Mouse (Mus musculus) midbrain, embryonic 11.5 days (tissue): ENCODE data around the gene Qpctl. TPM values are rescaled to one million over a fixed set of nuclear protein-coding genes. Genes with fewer than 3 reads are reported as not detected.

Experiments
- ATAC-seq: fragments of 200-750 bp; cut with Nextera tagmentation; 2 replicates; pipeline ENCODE4 v1.8.0; 2017; ENCODE audit warnings: moderate TSS enrichment, moderate library complexity; ENCODE audit not compliant: low FRiP score
- DNase-seq: peaks from one replicate; pipeline ENCODE4 v3.0.0; 2015; ENCODE audit warnings: low spot score; ENCODE audit errors: missing footprints
- H3K27ac ChIP-seq: fragments of 300-500 bp; sonication (generic); 2 replicates; pipeline ENCODE4 v1.5.1; 2014; ENCODE audit warnings: low read depth, low read length
- H3K27me3 ChIP-seq: fragments of 300-500 bp; sonication (generic); 2 replicates; pipeline ENCODE4 v1.6.1; 2014; ENCODE audit warnings: mild to moderate bottlenecking, low read length, moderate library complexity, mixed read lengths; ENCODE audit not compliant: control insufficient read depth, insufficient read depth
- H3K36me3 ChIP-seq: fragments of 300-500 bp; sonication (generic); 2 replicates; pipeline ENCODE4 v1.6.1; 2014; ENCODE audit warnings: mild to moderate bottlenecking, low read length, moderate library complexity, mixed read lengths; ENCODE audit not compliant: control insufficient read depth, insufficient read depth
- H3K4me1 ChIP-seq: fragments of 300-500 bp; sonication (generic); 2 replicates; pipeline ENCODE4 v1.6.1; 2014; ENCODE audit warnings: low read length; ENCODE audit not compliant: control insufficient read depth, insufficient read depth
- H3K4me2 ChIP-seq: fragments of 300-500 bp; sonication (generic); 2 replicates; pipeline ENCODE4 v1.6.1; 2014; ENCODE audit warnings: mild to moderate bottlenecking, moderate library complexity
- H3K4me3 ChIP-seq: fragments of 300-500 bp; sonication (generic); 2 replicates; pipeline ENCODE4 v1.5.1; 2014; ENCODE audit warnings: low read depth, low read length
- H3K9ac ChIP-seq: fragments of 300-500 bp; sonication (generic); 2 replicates; pipeline ENCODE4 v1.6.1; 2014; ENCODE audit warnings: low read length
- H3K9me3 ChIP-seq: fragments of 300-500 bp; sonication (generic); 2 replicates; pipeline ENCODE4 v1.6.1; 2016; ENCODE audit warnings: low read length; ENCODE audit not compliant: control insufficient read depth
- WGBS: fragments of 180-500 bp; shearing (Covaris S2); extraction: QIAGEN DNeasy Blood & Tissue Kit; methylation state at CpG from one replicate; pipeline ENCODE4 v1.1.7; 2014; 5-methylcytosine and 5-hydroxymethylcytosine counted together
- polyA plus RNA-seq: library from polyadenylated mRNA; unstranded; fragments of >200 nt; fragmentation: Nextera tagmentation; extraction: Ambion mirVana; gene quantifications from 2 replicates; pipeline ENCODE4 v1.2.1, GENCODE M21; 2014

Gene Qpctl
- polyA plus RNA-seq, 1 experiment from 2014 or later = 11.4 TPM

DNA sequence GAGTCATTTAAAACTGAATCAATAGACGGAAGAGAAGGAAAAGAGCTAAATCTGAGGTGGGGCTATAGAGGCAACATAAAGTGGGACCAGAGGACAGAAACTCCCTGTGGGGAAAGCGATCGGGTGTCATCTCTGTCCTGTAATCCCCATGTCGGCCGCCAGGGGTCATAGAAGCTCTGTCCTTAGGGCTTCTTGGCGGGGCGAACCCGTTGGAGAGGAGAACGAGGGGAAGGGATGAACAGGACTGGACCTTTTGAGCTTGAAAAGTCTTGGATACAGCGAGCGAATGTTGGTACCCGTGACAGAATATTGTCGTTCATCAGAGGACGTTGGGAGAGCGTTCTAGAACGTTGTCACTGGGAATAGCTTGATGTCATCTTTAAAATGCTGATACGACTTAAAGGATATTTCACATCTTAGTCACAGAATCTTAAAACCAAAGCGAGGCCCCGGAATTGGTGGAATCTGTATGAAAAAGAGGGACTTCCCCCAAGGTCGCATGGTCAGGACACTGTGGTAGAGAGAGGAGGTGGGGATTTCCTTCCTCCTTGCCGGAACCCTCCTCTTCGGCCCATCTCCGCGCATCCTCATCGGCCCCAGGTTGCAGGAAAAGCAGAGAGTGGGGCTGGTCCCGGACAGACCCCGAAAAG lies 29.5 kb upstream of the Qpctl start:
- 6% methylated on average over 27 of the region's 27 CpGs for WGBS
- Histone ChIP-seq H3K9me3 (peaks cover 2% of the 10 kb centered on the region; the same call in 1 of the 2 replicates), H3K4me1 (peaks cover 15% of the 10 kb centered on the region), H3K4me2 (peak overlapping the region; percentile 44), H3K36me3 (no peaks in the 10 kb centered on the region), H3K9ac (no peak overlapping the region), H3K27me3 (peaks cover 42% of the 10 kb centered on the region), H3K27ac (no peak overlapping the region), H3K4me3 (peak overlapping the region; percentile 26)
- DNase-seq (peak; percentile 97), ATAC-seq (no peak)

GRCm38 (mm10) chr7:19178035-19178434 lies 28.9 kb upstream of the Qpctl start:
- Histone ChIP-seq H3K27ac (no peak overlapping the region), H3K4me1 (peaks cover 15% of the 10 kb centered on the region), H3K9ac (no peak overlapping the region), H3K36me3 (no peaks in the 10 kb centered on the region), H3K4me2 (peak overlapping the region; percentile 44; the same call in 1 of the 2 replicates), H3K9me3 (peaks cover 2% of the 10 kb centered on the region; the same call in 1 of the 2 replicates), H3K27me3 (peaks cover 42% of the 10 kb centered on the region), H3K4me3 (peak overlapping the region; percentile 14)
- DNase-seq (no peak), ATAC-seq (no peak)
- 10% methylated on average over 18 of the region's 18 CpGs for WGBS

DNA sequence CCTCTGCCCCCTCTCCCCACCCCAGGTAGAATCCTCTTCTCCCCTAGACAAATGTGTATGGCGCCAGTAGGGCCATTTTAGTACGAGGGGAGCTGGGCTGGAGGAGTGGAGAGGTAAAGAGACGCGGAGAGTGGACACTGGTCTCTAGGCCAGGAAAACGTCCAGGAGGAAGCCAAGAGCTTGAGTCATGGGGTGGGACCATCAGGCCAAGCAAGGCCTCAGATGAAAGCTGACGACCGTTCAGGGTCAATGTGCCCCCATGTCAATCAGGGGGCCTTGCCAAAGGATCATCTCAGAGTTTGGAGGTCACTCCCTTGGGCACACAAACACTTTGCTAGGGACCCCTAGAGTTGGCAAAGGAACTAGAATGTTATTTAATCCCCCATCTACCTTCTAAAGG lies 28.1 kb upstream of the Qpctl start:
- ATAC-seq = no peak
- Histone ChIP-seq H3K4me1 (peaks cover 13% of the 10 kb centered on the region), H3K4me2 (peak overlapping the region; percentile 66), H3K4me3 (peak overlapping the region; percentile 40), H3K36me3 (no peaks in the 10 kb centered on the region), H3K9me3 (peaks cover 2% of the 10 kb centered on the region; the same call in 1 of the 2 replicates), H3K27ac (no peak overlapping the region), H3K27me3 (peaks cover 42% of the 10 kb centered on the region), H3K9ac (peak overlapping the region; percentile 61; the same call in 1 of the 2 replicates)
- no peak for DNase-seq
- WGBS = 68% methylated on average over 7 of the region's 7 CpGs

DNA sequence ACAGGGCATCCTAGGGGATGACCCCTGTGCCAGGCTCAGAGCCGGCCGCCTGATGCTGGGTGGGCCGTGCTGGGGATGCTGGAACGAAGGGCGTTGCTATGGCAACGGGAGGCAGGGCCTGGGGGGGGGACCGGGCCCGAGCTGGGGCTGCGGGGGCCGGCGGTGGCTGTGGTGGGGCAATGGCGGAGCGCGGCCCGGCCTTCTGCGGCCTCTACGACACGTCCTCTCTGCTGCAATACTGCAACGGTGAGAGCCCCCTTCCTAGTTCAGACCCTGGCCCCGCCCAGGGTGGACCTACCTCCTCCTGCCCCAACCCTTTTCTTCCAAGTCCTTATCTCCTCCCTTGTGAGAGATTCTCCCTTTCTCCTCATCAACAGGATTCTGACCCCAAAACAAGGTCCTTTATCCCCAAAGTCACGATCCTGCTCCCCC lies 27.4 kb upstream of the Qpctl start:
- peaks cover 11% of the 10 kb centered on the region for H3K4me1 ChIP-seq
- 0 out of 2 replicates have a peak overlapping the region, but pooled peaks have one; percentile 49 for H3K27ac ChIP-seq
- 3% methylated on average over 21 of the region's 21 CpGs for WGBS
- H3K4me3 ChIP-seq = peak overlapping the region; percentile 40
- H3K27me3 ChIP-seq = peaks cover 42% of the 10 kb centered on the region
- peak overlapping the region; percentile 66 for H3K4me2 ChIP-seq
- peak overlapping the region; percentile 61 for H3K9ac ChIP-seq
- no peaks in the 10 kb centered on the region for H3K36me3 ChIP-seq
- peak; percentile 22 for ATAC-seq
- DNase-seq = no peak
- peaks cover 2% of the 10 kb centered on the region; the same call in 1 of the 2 replicates for H3K9me3 ChIP-seq

GRCm38 (mm10) chr7:19175708-19176515 lies 26.8 kb upstream of the Qpctl start, which contains the start of gene Eml2:
Eml2 (plus strand) TSS chr7:19176421.
- WGBS = 1% methylated on average over 30 of the region's 30 CpGs
- peaks cover 11% of the 10 kb centered on the region for H3K4me1 ChIP-seq

GRCm38 (mm10) chr7:19172874-19173273 lies 23.8 kb upstream of the Qpctl start:
- peak; percentile 75 for ATAC-seq
- Histone ChIP-seq H3K4me1 (peaks cover 8% of the 10 kb centered on the region), H3K36me3 (no peaks in the 10 kb centered on the region), H3K9ac (peak overlapping the region; percentile 36; the same call in 1 of the 2 replicates), H3K27me3 (peaks cover 23% of the 10 kb centered on the region), H3K4me2 (peak overlapping the region; percentile 36), H3K9me3 (no peaks in the 10 kb centered on the region), H3K4me3 (peak overlapping the region; percentile 8; the same call in 1 of the 2 replicates), H3K27ac (no peak overlapping the region)
- 2% methylated on average over 17 of the region's 17 CpGs for WGBS
- peak; percentile 99 for DNase-seq

More at GRCm38 (mm10) chr7:19175708-19176515, 26.8 kb upstream of the Qpctl start, which contains the start of gene Eml2:
- Histone ChIP-seq H3K27me3 (peaks cover 42% of the 10 kb centered on the region), H3K9me3 (peaks cover 2% of the 10 kb centered on the region; the same call in 1 of the 2 replicates), H3K4me3 (peak within 1 kb of the TSS; percentile 40), H3K9ac (peak within 1 kb of the TSS; percentile 61), H3K27ac (0 out of 2 replicates have a peak within 1 kb of the TSS, but pooled peaks have one; percentile 49), H3K36me3 (no peaks in the 10 kb centered on the region), H3K4me2 (peak within 1 kb of the TSS; percentile 66)
- ATAC-seq (peak; percentile 84), DNase-seq (peak; percentile 96)

- H3K27ac ChIP-seq = peak overlapping the region; percentile 12; the same call in 1 of the 2 replicates
- no peak overlapping the region for H3K4me3 ChIP-seq
- 67% methylated on average over 8 of the region's 8 CpGs for WGBS
- peaks cover 13% of the 10 kb centered on the region for H3K27me3 ChIP-seq
- DNase-seq (no peak), ATAC-seq (no peak)
- no peak overlapping the region for H3K9ac ChIP-seq
- H3K4me2 ChIP-seq = no peak overlapping the region
- peaks cover 2% of the 10 kb centered on the region; the same call in 1 of the 2 replicates for H3K9me3 ChIP-seq
- H3K4me1 ChIP-seq = peaks cover 8% of the 10 kb centered on the region
- no peaks in the 10 kb centered on the region for H3K36me3 ChIP-seq
These were observed 22.7 kb upstream of the Qpctl start for GRCm38 (mm10) chr7:19171831-19172230.

DNA sequence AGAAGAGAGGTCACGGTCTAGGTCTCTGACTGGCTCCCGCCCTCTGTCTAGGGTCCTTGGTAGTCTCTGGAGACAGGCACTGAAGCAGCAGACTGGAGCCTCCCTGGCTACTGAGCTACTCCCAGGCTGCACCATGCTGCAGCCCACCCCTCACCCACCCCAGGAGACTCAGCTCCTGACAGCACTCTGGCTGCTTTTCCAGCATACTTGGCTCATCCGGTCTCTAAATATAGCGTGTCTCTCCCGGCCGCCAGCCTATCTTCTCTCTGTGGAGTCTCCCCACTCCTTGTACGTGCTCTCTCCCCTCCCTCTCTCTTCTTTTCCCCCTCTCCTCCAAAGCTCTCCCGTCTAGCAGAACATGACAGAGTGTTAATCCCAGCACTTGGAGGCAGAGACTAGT lies 21.1 kb upstream of the Qpctl start:
- no peak for ATAC-seq
- Histone ChIP-seq H3K27ac (no peak overlapping the region), H3K4me1 (peaks cover 6% of the 10 kb centered on the region), H3K4me2 (no peak overlapping the region), H3K36me3 (no peaks in the 10 kb centered on the region), H3K9ac (no peak overlapping the region), H3K27me3 (peaks cover 3% of the 10 kb centered on the region), H3K4me3 (no peak overlapping the region), H3K9me3 (peaks cover 2% of the 10 kb centered on the region; the same call in 1 of the 2 replicates)
- WGBS = 68% methylated on average over 8 of the region's 8 CpGs
- no peak for DNase-seq
